Mouse (Mus musculus) c-Kit-positive CD71-negative TER-119-negative erythroid progenitor cells, embryonic 14.5 days (primary cell): ENCODE measurements around the gene Matn4.

ENCODE experiments used
- DNase-seq: peaks from one replicate; pipeline ENCODE4 v3.0.0-alpha.2; 2013; ENCODE audit warnings: low read depth

The Matn4 gene

GRCm38 (mm10) chr2:164414581-164414980, 9.6 kb upstream of the Matn4 start:
- no peak for DNase-seq

- DNase-seq = no peak
Observed at GRCm38 (mm10) chr2:164414167-164414566, 9.2 kb upstream of the Matn4 start.

- no peak for DNase-seq
Observed at GRCm38 (mm10) chr2:164407708-164408107, 2.7 kb upstream of the Matn4 start.

- no peak for DNase-seq
Observed at GRCm38 (mm10) chr2:164405519-164405918, 559 bp upstream of the Matn4 start.

- no peak for DNase-seq
Observed at GRCm38 (mm10) chr2:164404082-164404990, 624 bp downstream of the Matn4 start.

GRCm38 (mm10) chr2:164403396-164404081, 1.4 kb downstream of the Matn4 start:
- DNase-seq = no peak

- no peak for DNase-seq
Observed at GRCm38 (mm10) chr2:164402906-164403305, 2.1 kb downstream of the Matn4 start, which contains the start of gene Rbpjl. Gene Rbpjl, plus strand, starts transcription at chr2:164403141.

- no peak for DNase-seq
Observed at GRCm38 (mm10) chr2:164396911-164397310, 8.0 kb downstream of the Matn4 start.

- no peak for DNase-seq
Observed at GRCm38 (mm10) chr2:164396076-164396475, 8.9 kb downstream of the Matn4 start.

GRCm38 (mm10) chr2:164393126-164393525, 11.8 kb downstream of the Matn4 start:
- DNase-seq = no peak

- peak; percentile 62 for DNase-seq
Observed at GRCm38 (mm10) chr2:164389499-164389898, 15.5 kb downstream of the Matn4 start.

GRCm38 (mm10) chr2:164389020-164389419, 15.9 kb downstream of the Matn4 start, which contains the start of gene Slpi:
Gene Slpi, minus strand, starts transcription at chr2:164389095.
- no peak for DNase-seq

- DNase-seq = no peak
Observed at GRCm38 (mm10) chr2:164386953-164387352, 18.0 kb downstream of the Matn4 start.

GRCm38 (mm10) chr2:164385927-164386763, 18.8 kb downstream of the Matn4 start:
- no peak for DNase-seq

GRCm38 (mm10) chr2:164383656-164384399, 21.1 kb downstream of the Matn4 start:
- no peak for DNase-seq

- DNase-seq = no peak
Observed at GRCm38 (mm10) chr2:164382971-164383370, 22.0 kb downstream of the Matn4 start.

GRCm38 (mm10) chr2:164381726-164382125, 23.2 kb downstream of the Matn4 start:
- no peak for DNase-seq

GRCm38 (mm10) chr2:164377478-164378426, 27.2 kb downstream of the Matn4 start:
- DNase-seq = no peak

GRCm38 (mm10) chr2:164373187-164373586, 31.8 kb downstream of the Matn4 start:
- no peak for DNase-seq

GRCm38 (mm10) chr2:164372408-164373053, 32.4 kb downstream of the Matn4 start:
- DNase-seq = no peak
